In genomic region chr4:133237911-133238310, GRCm38 (mm10) we compare ENCODE assay signal across 1 mouse cellular context.
TF ChIP-seq lines count a peak whose summit lies in the region.

No protein-coding gene starts in this region.

TF ChIP-seq in CH12.LX, 34 proteins besides CTCF, POLR2A, EP300 and RAD21:
- TF ChIP-seq PAX5 (IDR thresholded peaks at IDR 0.05; ENCODE audit: low read length) (no peak), ZC3H11A (IDR thresholded peaks at IDR 0.05; ENCODE audit: low read depth, low read length) (no peak), JUN (IDR thresholded peaks at IDR 0.05; ENCODE audit: insufficient read depth, low read depth, low read length) (no peak)
